Mouse (Mus musculus): Measurements from ENCODE around the gene Tex10. TPM values are rescaled to one million over a fixed set of nuclear protein-coding genes. Genes with fewer than 3 reads are reported as not detected.
A peak's percentile ranks its signal among the peaks of the same experiment; 100 is the strongest.
"Not testable (repeated sequence)": the region's sequence is repeated elsewhere in the genome, so short reads cannot be mapped to it uniquely, and the experiment has no call there.

The Tex10 gene
- polyA plus RNA-seq, 1 experiment: 3.0 TPM

GRCm38 (mm10) chr4:48423738-48424137, 49.5 kb downstream of the Tex10 start:
- Histone ChIP-seq H3K27me3 (ENCODE audit: control insufficient read depth, insufficient read depth, low read length) (no peaks in the 10 kb centered on the region), H3K4me1 (ENCODE audit: control insufficient read depth, insufficient read depth, insufficient read length, low read length) (peaks cover 3% of the 10 kb centered on the region; the same call in 1 of the 2 replicates), H3K27ac (ENCODE audit: insufficient read depth, low read depth, low read length) (no peak overlapping the region), H3K36me3 (ENCODE audit: control insufficient read depth, insufficient read depth, low read length) (peaks cover 3% of the 10 kb centered on the region), H3K4me3 (ENCODE audit: low read depth, low read length) (no peak overlapping the region)
- 22% methylated on average over 2 of the region's 2 CpGs for WGBS
- no peak for TF ChIP-seq CTCF (IDR thresholded peaks at IDR 0.05; ENCODE audit: extremely low read depth, insufficient read length, insufficient replicate concordance, low read depth, low read length)
- TF ChIP-seq POLR2A (IDR thresholded peaks at IDR 0.05; ENCODE audit: low read depth, low read length): no peak

- peaks cover 2% of the 10 kb centered on the region for H3K36me3 ChIP-seq (ENCODE audit: control insufficient read depth, insufficient read depth, low read length)
- no peaks in the 10 kb centered on the region for H3K27me3 ChIP-seq (ENCODE audit: control insufficient read depth, insufficient read depth, low read length)
- no peak overlapping the region for H3K4me3 ChIP-seq (ENCODE audit: low read depth, low read length)
- H3K4me1 ChIP-seq (ENCODE audit: control insufficient read depth, insufficient read depth, insufficient read length, low read length): peaks cover 2% of the 10 kb centered on the region; the same call in 1 of the 2 replicates
- WGBS: 97% methylated on average over 1 of the region's 1 CpGs
- no peak for TF ChIP-seq POLR2A (IDR thresholded peaks at IDR 0.05; ENCODE audit: low read depth, low read length)
- TF ChIP-seq CTCF (IDR thresholded peaks at IDR 0.05; ENCODE audit: extremely low read depth, insufficient read length, insufficient replicate concordance, low read depth, low read length): no peak
- no peak overlapping the region for H3K27ac ChIP-seq (ENCODE audit: insufficient read depth, low read depth, low read length)
Measured at GRCm38 (mm10) chr4:48422633-48423032, 50.6 kb downstream of the Tex10 start.

- 89% methylated on average over 8 of the region's 8 CpGs for WGBS
- Histone ChIP-seq H3K4me1 (ENCODE audit: control insufficient read depth, insufficient read depth, insufficient read length, low read length) (no peaks in the 10 kb centered on the region), H3K36me3 (ENCODE audit: control insufficient read depth, insufficient read depth, low read length) (no peaks in the 10 kb centered on the region; the same call in 1 of the 2 replicates), H3K27me3 (ENCODE audit: control insufficient read depth, insufficient read depth, low read length) (no peaks in the 10 kb centered on the region), H3K4me3 (ENCODE audit: low read depth, low read length) (no peak overlapping the region), H3K27ac (ENCODE audit: insufficient read depth, low read depth, low read length) (no peak overlapping the region)
- TF ChIP-seq POLR2A (IDR thresholded peaks at IDR 0.05; ENCODE audit: low read depth, low read length): no peak
Measured at GRCm38 (mm10) chr4:48418831-48419468, 54.3 kb downstream of the Tex10 start.

GRCm38 (mm10) chr4:48415838-48416335, 57.4 kb downstream of the Tex10 start:
- WGBS: 82% methylated on average over 10 of the region's 10 CpGs

GRCm38 (mm10) chr4:48413473-48413872, 59.8 kb downstream of the Tex10 start:
- WGBS: 88% methylated on average over 8 of the region's 8 CpGs
- no peak overlapping the region for H3K4me3 ChIP-seq (ENCODE audit: low read depth, low read length)
- H3K27ac ChIP-seq (ENCODE audit: insufficient read depth, low read depth, low read length): no peak overlapping the region
- TF ChIP-seq CTCF (IDR thresholded peaks at IDR 0.05; ENCODE audit: extremely low read depth, insufficient read length, insufficient replicate concordance, low read depth, low read length): no peak
- TF ChIP-seq POLR2A (IDR thresholded peaks at IDR 0.05; ENCODE audit: low read depth, low read length): no peak
- no peaks in the 10 kb centered on the region for H3K27me3 ChIP-seq (ENCODE audit: control insufficient read depth, insufficient read depth, low read length)
- H3K4me1 ChIP-seq (ENCODE audit: control insufficient read depth, insufficient read depth, insufficient read length, low read length): no peaks in the 10 kb centered on the region
- H3K36me3 ChIP-seq (ENCODE audit: control insufficient read depth, insufficient read depth, low read length): no peaks in the 10 kb centered on the region

More at GRCm38 (mm10) chr4:48415838-48416335, 57.4 kb downstream of the Tex10 start:
- no peaks in the 10 kb centered on the region for H3K4me1 ChIP-seq (ENCODE audit: control insufficient read depth, insufficient read depth, insufficient read length, low read length)
- no peaks in the 10 kb centered on the region for H3K36me3 ChIP-seq (ENCODE audit: control insufficient read depth, insufficient read depth, low read length)
- H3K27me3 ChIP-seq (ENCODE audit: control insufficient read depth, insufficient read depth, low read length): no peaks in the 10 kb centered on the region
- no peak overlapping the region for H3K27ac ChIP-seq (ENCODE audit: insufficient read depth, low read depth, low read length)
- TF ChIP-seq CTCF (IDR thresholded peaks at IDR 0.05; ENCODE audit: extremely low read depth, insufficient read length, insufficient replicate concordance, low read depth, low read length) (no peak), POLR2A (IDR thresholded peaks at IDR 0.05; ENCODE audit: low read depth, low read length) (no peak)
- H3K4me3 ChIP-seq (ENCODE audit: low read depth, low read length): no peak overlapping the region

GRCm38 (mm10) chr4:48407350-48408039, 65.8 kb downstream of the Tex10 start:
- TF ChIP-seq CTCF (IDR thresholded peaks at IDR 0.05; ENCODE audit: extremely low read depth, insufficient read length, insufficient replicate concordance, low read depth, low read length) (peak; percentile 81; the same call in 1 of the 2 replicates), POLR2A (IDR thresholded peaks at IDR 0.05; ENCODE audit: low read depth, low read length) (no peak)
- WGBS: 50% methylated on average over 18 of the region's 18 CpGs
- no peak overlapping the region for H3K4me3 ChIP-seq (ENCODE audit: low read depth, low read length)
- H3K36me3 ChIP-seq (ENCODE audit: control insufficient read depth, insufficient read depth, low read length): no peaks in the 10 kb centered on the region
- no peaks in the 10 kb centered on the region for H3K27me3 ChIP-seq (ENCODE audit: control insufficient read depth, insufficient read depth, low read length)
- no peaks in the 10 kb centered on the region for H3K4me1 ChIP-seq (ENCODE audit: control insufficient read depth, insufficient read depth, insufficient read length, low read length)
- no peak overlapping the region for H3K27ac ChIP-seq (ENCODE audit: insufficient read depth, low read depth, low read length)

- H3K4me1 ChIP-seq (ENCODE audit: control insufficient read depth, insufficient read depth, insufficient read length, low read length): not testable (repeated sequence)
- 76% methylated on average over 10 of the region's 10 CpGs for WGBS
Measured at GRCm38 (mm10) chr4:48405724-48406491, 67.4 kb downstream of the Tex10 start.

More at GRCm38 (mm10) chr4:48405724-48406491, 67.4 kb downstream of the Tex10 start:
- H3K27ac ChIP-seq (ENCODE audit: insufficient read depth, low read depth, low read length); H3K4me3 ChIP-seq (ENCODE audit: low read depth, low read length); H3K36me3 ChIP-seq (ENCODE audit: control insufficient read depth, insufficient read depth, low read length); H3K27me3 ChIP-seq (ENCODE audit: control insufficient read depth, insufficient read depth, low read length): not testable (repeated sequence)
